Mouse (Mus musculus) megakaryocyte, adult 5-6 weeks (primary cell): Measurements from ENCODE around the gene C4b. TPM values are rescaled to one million over a fixed set of nuclear protein-coding genes. Genes with fewer than 3 reads are reported as not detected.
"Not testable (repeated sequence)": the region's sequence is repeated elsewhere in the genome, so short reads cannot be mapped to it uniquely, and the experiment has no call there.

Experiments
- ATAC-seq: 2 replicates; pipeline ENCODE4 v1.8.0; 2016; ENCODE audit warnings: mild to moderate bottlenecking, inconsistent platforms; ENCODE audit not compliant: poor library complexity, severe bottlenecking
- total RNA-seq, 2 experiments: library from RNA; stranded (forward) in 1 of 2; stranded (reverse) in 1 of 2; fragments of 153-499, 151-499 nt in 1 of 2; fragments of 221-1000, 200-1000 nt in 1 of 2; gene quantifications; 2 replicates each; pipeline versions ENCODE4 v1.2.3 to v1.2.4; 2015 to 2017

C4b gene
- total RNA-seq, 2 experiments from 2014 or later = 0.37 to 1.7 TPM

DNA sequence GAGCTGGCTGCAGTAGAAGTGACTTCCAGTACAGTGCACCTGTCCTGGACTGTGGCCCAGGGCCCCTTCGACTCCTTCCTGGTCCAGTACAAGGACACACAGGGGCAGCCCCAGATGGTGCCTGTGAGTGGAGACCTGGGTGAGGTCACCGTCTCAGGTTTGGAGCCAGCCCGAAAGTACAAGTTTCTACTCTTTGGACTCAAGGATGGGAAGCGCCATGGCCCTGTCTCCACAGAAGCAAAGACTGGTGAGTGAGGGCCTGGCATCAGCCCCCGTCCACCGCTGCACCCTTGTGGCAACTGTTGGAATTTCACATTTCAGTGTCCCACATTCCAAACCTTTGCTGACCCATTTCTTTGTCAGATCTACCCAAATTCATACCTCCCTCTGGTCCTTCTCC lies 30.7 kb downstream of the C4b start:
- 0 out of 2 replicates have a peak, but pooled peaks have one; percentile 52 for ATAC-seq

DNA sequence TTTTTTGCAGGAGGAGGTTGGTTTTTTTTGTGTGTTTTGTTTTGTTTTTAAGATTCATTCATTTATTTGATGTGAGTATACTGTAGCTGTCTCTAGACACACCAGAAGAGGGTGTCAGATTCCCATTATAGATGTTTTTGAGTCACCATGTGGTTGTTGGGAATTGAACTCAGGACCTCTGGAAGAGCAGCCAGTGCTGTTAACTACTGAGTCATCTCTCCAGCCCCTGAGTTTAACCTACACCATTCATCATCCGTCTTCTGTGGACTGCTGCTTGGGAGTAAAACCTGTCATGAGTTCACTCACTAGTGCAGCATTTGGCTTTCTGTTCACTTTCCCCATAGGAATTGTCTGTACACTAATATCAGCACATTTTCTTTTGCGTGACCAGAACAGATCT lies 37.2 kb downstream of the C4b start:
- ATAC-seq = not testable (repeated sequence)

DNA sequence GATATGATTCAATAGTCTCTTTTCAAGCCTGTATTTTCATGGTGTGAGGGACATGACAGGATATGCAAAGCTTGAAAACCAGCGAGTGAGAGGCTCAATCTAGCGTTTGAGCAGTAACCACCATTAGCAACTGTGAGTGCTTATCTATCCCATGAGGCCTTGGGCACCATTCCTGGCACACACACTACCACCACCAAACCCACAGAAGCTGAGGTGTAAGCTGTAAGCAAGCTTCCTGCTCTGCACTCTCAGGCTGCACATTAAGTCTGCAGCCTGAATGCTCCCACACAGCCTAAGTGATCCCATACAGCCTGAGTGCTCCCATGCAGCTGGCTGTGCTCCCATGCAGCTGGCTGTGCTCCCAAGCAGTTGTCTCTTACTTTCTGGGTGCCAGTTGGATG lies 43.0 kb downstream of the C4b start:
- ATAC-seq = no peak

DNA sequence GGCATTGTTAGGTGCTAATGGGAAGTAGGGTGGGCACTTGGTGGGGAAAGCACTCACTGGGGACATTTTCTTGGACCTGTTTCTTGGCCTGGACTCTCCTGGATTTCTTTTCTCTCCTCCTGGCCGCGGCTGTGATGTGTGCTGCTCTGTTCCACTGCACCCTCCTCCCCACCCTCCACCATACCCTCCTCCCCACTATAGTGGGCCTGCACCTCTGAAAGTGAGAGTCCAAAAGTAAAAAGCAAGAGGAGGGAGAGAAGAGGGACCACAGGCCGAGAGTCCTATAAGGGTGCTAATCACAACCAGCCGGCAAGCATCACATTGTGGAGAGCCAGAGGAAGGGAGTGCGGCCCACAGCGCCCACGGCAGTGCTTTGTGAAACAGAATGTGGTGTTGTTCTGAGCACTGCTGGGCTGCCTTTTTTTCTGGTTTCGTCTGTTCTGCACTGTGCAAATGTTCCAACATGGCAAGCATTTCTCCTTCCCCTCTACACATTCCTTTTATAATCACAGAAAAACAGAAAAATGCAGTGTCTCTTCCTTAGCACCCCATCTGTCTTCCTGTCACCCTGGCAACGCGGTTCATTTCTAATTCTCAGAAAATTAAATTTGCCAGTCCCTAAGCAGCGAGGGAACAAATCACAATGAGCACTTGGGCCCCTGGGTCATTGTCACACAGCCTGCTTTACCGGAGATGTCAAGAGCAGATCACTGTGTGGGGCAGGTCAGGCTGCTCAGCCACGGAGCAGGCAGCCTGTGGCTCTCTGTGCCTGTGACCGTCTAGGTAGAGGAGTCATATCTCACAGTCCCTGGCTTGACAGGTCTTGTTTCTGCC lies 43.9 kb downstream of the C4b start:
- no peak for ATAC-seq

DNA sequence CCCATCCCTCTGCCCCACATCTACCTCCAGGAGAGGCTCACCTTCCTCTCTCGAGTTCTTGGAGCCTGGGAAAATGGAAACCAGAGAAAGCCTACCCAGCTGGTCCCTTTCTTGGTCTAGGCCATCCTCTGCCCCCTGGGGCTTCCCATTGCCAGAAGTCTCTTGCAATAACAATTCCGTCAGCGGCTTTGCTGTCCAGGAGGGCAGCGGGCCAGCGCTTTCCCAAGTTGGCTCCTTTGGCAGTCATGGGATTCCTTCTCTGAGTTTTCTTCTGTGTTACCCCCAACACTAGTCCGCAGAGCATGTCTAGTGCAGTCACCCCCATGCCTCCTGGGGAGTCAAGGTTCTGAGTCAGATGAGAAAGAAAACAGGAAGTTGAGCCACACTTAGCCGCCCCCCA lies 50.8 kb downstream of the C4b start:
- ATAC-seq = no peak

DNA sequence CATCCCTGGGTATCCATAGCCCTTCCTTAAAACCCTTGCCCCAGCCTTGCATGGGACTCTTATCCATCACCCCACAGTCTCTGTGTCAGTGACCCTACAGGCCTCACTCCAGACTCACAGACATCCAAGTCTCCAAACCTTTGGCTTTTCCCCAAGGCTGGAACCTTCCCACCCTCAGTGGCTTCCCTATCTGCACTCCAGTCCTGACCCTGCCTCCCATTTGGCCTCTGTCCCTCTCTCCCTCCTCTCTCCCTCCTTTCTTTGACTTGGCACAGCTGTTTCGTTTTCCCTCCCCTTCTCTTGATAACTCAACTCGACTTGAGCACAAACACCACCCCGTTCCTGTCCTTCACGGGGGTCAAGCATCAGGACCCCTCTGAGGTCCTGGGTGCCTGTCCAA lies 53.2 kb downstream of the C4b start:
- no peak for ATAC-seq

DNA sequence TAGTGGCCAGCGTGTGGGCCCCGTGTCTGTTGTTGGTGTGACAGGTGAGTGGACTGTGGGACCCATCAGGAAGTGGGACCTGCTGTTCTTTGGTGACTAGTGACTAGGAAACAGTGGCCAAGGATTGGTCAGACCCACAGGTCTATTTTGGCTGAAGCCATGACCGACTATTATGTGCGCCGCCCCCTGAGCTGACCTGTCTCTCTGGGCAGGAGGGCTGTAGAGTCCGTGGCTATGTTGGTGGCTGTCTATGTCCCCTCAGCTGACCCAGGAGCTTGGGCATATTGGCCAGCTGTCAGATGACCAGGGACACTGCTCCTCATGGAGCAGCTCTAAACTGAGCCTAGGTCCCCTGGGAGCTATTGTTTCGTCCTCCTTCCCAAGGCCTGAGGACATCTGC lies 54.8 kb downstream of the C4b start:
- no peak for ATAC-seq

DNA sequence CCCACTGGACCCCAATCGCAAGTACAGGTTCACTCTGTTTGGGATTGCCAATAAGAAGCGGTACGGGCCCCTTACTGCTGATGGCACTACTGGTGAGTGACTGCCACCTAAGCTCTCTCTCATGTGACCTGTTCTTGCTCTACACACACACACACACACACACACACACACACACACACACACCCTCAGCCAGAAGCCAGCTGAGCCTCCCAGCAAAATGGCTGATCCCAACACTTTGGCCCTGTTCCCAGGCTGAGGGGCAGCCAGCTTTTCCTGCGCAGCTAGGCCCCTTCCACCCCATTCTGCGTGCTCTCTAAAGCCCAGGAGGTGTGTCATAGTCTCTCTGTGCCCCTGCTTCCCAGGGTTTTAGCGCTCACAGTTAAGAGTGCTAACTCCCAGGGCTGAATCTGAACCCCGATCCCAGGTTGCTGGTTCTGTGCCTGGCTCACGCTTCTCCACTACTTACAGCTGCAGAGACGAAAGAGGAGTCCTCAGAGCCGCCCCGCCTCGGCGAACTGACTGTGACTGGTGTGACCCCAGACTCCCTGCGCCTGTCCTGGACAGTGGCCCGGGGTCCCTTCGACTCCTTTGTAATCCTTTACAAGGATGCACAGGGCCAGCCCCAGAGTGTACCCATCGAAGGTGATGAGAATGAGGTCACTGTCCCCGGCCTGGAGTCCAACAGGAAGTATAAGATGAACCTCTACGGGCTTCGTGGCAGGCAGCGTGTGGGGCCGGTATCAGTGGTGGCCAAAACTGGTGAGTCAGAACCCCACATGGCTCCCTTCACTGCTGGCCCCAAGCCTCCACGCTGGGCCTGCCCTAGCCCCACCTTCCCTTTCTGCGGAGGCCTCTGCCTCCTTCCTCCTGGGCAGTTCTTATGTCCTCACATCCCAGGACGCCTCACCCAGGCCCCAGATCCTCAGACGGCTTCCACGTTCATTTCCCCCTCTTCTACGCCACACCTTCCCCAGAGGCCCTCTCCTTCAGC lies 58.3 kb downstream of the C4b start:
- ATAC-seq = peak; percentile 76

DNA sequence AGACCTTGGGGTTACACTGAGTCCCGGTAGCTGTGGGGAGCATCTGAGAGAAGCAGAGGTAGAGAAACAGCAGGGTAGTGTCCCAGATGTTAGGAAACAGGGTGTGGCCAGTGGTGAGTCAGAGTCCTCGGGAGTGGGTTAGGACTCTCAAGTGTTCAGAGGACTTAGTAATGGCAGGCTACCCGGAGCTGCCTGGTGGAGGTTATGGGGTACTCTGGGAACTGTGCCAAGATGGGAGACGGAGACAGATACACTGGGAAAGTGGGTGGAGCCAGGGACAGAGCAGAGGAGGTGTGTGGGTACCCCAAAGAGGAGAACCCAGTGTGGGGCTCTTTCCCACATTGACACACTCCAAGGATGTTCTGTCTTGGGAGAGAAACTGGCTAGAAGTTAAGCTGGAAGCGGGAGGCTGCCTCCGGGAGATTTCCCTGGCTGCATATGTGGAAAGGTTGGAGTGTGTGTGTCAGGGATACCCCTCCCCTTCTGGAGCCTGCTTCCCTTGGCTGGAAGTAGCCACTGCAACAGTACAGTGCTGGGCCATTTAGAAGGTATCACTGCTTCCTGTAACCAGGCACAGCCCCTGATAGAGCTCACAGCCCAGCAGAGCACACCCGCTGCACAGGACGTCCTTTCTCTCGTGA lies 59.3 kb downstream of the C4b start:
- ATAC-seq = no peak

DNA sequence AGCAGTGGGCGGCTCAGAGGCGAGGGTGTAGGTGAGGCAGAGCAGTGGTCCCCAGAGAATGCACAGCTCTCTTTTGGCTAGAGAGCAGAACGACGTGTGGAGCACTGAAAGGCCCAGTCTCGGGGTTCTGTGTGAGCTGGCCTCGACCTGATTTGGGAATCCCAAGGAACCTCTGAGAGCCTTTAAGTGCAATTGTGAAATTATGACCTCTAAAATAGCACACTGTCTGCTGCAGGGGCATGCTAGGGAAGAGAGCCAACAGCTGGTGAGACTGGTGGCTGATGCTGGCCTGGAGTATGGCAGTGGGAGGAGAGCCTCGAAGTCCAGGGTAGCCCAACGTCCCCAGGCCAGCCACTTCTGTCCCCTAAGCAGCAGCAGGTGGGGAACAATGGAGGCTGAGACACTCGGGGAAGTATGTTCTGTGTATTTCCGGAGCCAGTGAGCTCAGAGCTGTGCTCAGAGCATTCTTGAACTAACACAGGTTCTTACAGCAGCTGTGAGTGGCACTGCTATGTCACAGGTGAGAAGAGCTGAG lies 59.9 kb downstream of the C4b start:
- ATAC-seq = no peak

DNA sequence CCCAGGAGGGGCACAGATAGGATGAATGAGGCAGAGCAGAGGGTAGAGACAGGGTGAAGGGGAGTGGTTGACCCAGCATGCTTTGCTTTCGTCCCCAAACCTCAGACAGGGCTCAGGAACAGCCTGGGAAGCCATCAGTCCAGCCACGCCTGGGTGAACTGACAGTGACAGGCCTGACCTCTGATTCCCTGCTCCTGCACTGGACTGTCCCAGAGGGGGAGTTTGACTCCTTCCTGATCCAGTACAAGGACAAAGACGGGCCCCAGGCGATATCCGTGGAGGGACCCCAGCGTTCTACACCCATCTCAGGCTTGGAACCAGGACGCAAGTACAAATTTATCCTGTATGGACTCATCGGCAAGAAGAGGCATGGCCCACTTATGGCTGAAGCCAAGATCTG lies 60.5 kb downstream of the C4b start:
- no peak for ATAC-seq

DNA sequence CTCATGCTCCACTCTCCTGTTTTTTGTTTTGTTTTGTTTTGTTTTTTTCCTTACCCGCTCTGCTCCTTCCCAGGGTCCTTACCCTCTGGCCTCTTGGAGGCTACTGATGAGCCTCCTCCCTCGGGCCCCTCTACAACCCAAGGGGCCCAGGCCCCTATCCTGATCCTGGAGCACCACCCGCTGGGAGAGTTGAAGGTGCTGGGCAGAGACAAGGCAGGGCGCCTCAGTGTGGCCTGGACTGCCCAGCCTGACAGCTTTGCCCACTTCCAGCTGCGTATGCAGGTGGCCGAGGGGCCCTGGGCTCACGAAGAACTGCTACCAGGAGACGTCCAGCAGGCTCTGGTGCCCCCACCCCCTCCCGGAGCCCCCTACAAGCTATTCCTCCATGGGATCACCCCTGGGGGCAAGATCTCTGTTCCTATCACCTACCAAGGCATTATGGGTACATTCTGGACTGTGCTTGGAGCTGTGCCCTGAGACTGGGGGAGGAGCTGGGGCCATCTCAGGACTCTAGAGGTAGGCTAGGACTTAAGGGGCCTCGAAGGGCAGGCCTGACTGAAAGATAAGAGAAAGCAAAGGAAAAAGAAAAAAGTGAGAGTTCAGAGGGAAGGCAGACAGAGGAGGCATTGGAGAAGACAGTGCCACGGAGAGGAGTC lies 61.7 kb downstream of the C4b start:
- ATAC-seq = no peak

DNA sequence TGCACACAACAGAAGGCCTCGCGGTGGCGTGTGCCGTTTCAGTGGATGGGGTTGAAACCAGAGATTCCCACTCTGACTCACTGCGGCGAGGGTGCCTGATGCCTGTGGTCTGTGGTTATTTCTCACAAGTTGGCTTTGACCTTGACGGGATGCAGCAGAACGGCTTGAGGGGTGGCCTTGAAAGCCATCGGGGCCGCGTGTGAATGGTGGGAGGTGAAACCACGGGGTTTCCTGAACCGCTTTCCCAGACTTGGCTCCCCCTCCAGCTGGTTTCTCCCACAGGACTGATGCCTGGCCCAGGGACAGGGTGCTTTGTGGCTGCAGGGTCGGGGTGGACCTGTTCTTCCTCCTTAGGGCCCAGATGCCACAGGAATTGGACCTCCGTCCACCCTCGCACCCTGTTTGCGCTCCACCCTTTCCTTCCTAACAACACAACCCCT lies 62.5 kb downstream of the C4b start:
- peak; percentile 23 for ATAC-seq

DNA sequence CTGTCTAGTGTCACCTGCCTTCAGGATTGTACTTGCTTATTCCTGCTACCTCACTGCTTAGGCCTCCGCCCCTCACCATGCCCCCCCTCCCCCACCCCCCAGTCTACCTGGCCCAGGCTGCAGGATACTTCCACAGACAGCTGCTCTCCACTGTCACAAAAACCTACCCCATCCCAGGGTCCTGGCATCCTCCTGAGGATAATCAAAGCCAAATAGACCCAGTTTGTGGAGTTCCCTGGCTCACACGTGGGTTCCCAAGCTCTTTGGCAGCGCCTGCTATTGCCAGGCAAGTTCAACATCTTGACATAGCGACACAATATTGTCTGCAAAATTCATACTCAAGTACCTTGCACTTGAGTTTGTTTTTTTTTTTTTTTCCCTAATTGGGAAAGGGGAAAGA lies 63.1 kb downstream of the C4b start:
- no peak for ATAC-seq

DNA sequence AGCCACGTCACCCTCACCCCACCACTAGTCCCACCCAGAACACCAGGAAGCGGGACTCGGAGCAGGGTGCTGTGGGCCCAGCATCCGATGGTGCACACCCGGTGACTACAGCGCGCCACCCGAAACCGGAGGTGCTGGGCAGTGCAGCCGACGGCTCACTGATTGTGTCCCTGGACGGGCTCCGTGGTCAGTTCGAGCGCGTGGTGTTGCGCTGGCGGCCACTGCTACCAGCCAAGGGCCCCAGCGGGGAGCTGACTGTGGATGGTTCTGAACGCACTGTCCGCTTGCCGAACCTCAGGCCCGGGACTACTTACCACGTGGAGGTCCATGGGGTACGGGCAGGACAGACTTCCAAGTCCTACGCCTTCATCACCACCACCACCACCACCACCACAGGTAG lies 63.5 kb downstream of the C4b start:
- no peak for ATAC-seq

Other genes starting within 250 kb of the C4b start
- gene Btnl6, start 226.5 kb downstream of the C4b start, total RNA-seq (2015) = not detected in 2 replicates
- not detected in 2 replicates for gene Btnl6, start 226.5 kb downstream of the C4b start, total RNA-seq (2017)
- 0.11 TPM in 1 of 2 replicates, not detected in the other for gene Notch4, start 179.6 kb downstream of the C4b start, total RNA-seq (2015)
- gene Notch4, start 179.6 kb downstream of the C4b start, total RNA-seq (2017) = 0.12 and 0.15 TPM in 2 replicates
- 243 and 248 TPM in 2 replicates for gene Gpsm3, start 154.1 kb downstream of the C4b start, total RNA-seq (2015)
- gene Gpsm3, start 154.1 kb downstream of the C4b start, total RNA-seq (2017) = 75.7 and 109 TPM in 2 replicates
- gene Pbx2, start 152.6 kb downstream of the C4b start, total RNA-seq (2015) = 18.3 and 26.6 TPM in 2 replicates
- 29.3 and 32.7 TPM in 2 replicates for gene Pbx2, start 152.6 kb downstream of the C4b start, total RNA-seq (2017)
- 1.8 and 4.8 TPM in 2 replicates for gene Ager, start 146.0 kb downstream of the C4b start, total RNA-seq (2015)
- 1.6 and 2.4 TPM in 2 replicates for gene Ager, start 146.0 kb downstream of the C4b start, total RNA-seq (2017)
- gene Rnf5, start 140.2 kb downstream of the C4b start, total RNA-seq (2015) = 44.7 and 59.5 TPM in 2 replicates
- gene Rnf5, start 140.2 kb downstream of the C4b start, total RNA-seq (2017) = 8.9 and 11.9 TPM in 2 replicates
- gene Agpat1, start 139.6 kb downstream of the C4b start, total RNA-seq (2015) = 29.0 and 36.5 TPM in 2 replicates
- gene Agpat1, start 139.6 kb downstream of the C4b start, total RNA-seq (2017) = 24.2 and 24.5 TPM in 2 replicates
- gene Egfl8, start 127.9 kb downstream of the C4b start, total RNA-seq (2015) = 0.82 and 0.91 TPM in 2 replicates
- 0.57 and 5.0 TPM in 2 replicates for gene Egfl8, start 127.9 kb downstream of the C4b start, total RNA-seq (2017)
- 37.0 and 41.4 TPM in 2 replicates for gene Ppt2, start 115.4 kb downstream of the C4b start, total RNA-seq (2015)
- 25.6 and 26.8 TPM in 2 replicates for gene Ppt2, start 115.4 kb downstream of the C4b start, total RNA-seq (2017)
- 0.22 and 0.73 TPM in 2 replicates for gene Prrt1, start 114.3 kb downstream of the C4b start, total RNA-seq (2015)
- gene Prrt1, start 114.3 kb downstream of the C4b start, total RNA-seq (2017) = 0.22 TPM in 1 of 2 replicates, not detected in the other
- gene Fkbpl, start 99.1 kb downstream of the C4b start, total RNA-seq (2015) = 4.0 and 4.2 TPM in 2 replicates
- 40.5 and 41.6 TPM in 2 replicates for gene Fkbpl, start 99.1 kb downstream of the C4b start, total RNA-seq (2017)
- 31.9 and 32.4 TPM in 2 replicates for gene Atf6b, start 96.7 kb downstream of the C4b start, total RNA-seq (2015)
- 25.4 and 32.2 TPM in 2 replicates for gene Atf6b, start 96.7 kb downstream of the C4b start, total RNA-seq (2017)
- 0.02 and 0.04 TPM in 2 replicates for gene Tnxb, start 73.3 kb downstream of the C4b start, total RNA-seq (2015)
- under 0.01 and 0.08 TPM in 2 replicates for gene Tnxb, start 73.3 kb downstream of the C4b start, total RNA-seq (2017)
- not detected in 2 replicates for gene Cyp21a1, start 60.7 kb upstream of the C4b start, total RNA-seq (2015)
- gene Cyp21a1, start 60.7 kb upstream of the C4b start, total RNA-seq (2017) = not detected in 2 replicates
- gene Stk19, start 93.1 kb upstream of the C4b start, total RNA-seq (2015) = 17.5 and 21.8 TPM in 2 replicates
- gene Stk19, start 93.1 kb upstream of the C4b start, total RNA-seq (2017) = 24.7 and 33.7 TPM in 2 replicates
- 22.4 and 28.5 TPM in 2 replicates for gene Dxo, start 93.1 kb upstream of the C4b start, total RNA-seq (2015)
- 17.7 and 24.6 TPM in 2 replicates for gene Dxo, start 93.1 kb upstream of the C4b start, total RNA-seq (2017)
- 13.3 and 17.1 TPM in 2 replicates for gene Skiv2l, start 106.3 kb upstream of the C4b start, total RNA-seq (2015)
- 34.8 and 43.5 TPM in 2 replicates for gene Skiv2l, start 106.3 kb upstream of the C4b start, total RNA-seq (2017)
- 35.4 and 45.1 TPM in 2 replicates for gene Nelfe, start 106.5 kb upstream of the C4b start, total RNA-seq (2015)
- 25.1 and 26.2 TPM in 2 replicates for gene Nelfe, start 106.5 kb upstream of the C4b start, total RNA-seq (2017)
- 2.3 and 7.1 TPM in 2 replicates for gene Cfb, start 118.6 kb upstream of the C4b start, total RNA-seq (2015)
- 1.7 and 3.4 TPM in 2 replicates for gene Cfb, start 118.6 kb upstream of the C4b start, total RNA-seq (2017)
- 0.78 and 1.1 TPM in 2 replicates for gene Zbtb12, start 135.6 kb upstream of the C4b start, total RNA-seq (2015)
- gene Zbtb12, start 135.6 kb upstream of the C4b start, total RNA-seq (2017) = 0.98 and 1.0 TPM in 2 replicates
- gene Gm20547, start 138.2 kb upstream of the C4b start, total RNA-seq (2015) = not detected in 2 replicates
- 0.41 TPM in 1 of 2 replicates, not detected in the other for gene Gm20547, start 138.2 kb upstream of the C4b start, total RNA-seq (2017)
- gene C2, start 154.4 kb upstream of the C4b start, total RNA-seq (2015) = 1.0 and 1.3 TPM in 2 replicates
- 0.22 TPM in 1 of 2 replicates, not detected in the other for gene C2, start 154.4 kb upstream of the C4b start, total RNA-seq (2017)
- gene Ehmt2, start 154.6 kb upstream of the C4b start, total RNA-seq (2015) = 66.5 and 68.9 TPM in 2 replicates
- 75.4 and 75.7 TPM in 2 replicates for gene Ehmt2, start 154.6 kb upstream of the C4b start, total RNA-seq (2017)
- 0.33 TPM in 1 of 2 replicates, not detected in the other for gene Slc44a4, start 170.6 kb upstream of the C4b start, total RNA-seq (2015)
- gene Slc44a4, start 170.6 kb upstream of the C4b start, total RNA-seq (2017) = 0.12 TPM in 1 of 2 replicates, not detected in the other
- gene Neu1, start 187.4 kb upstream of the C4b start, total RNA-seq (2015) = 18.1 and 22.9 TPM in 2 replicates
- 23.4 and 23.7 TPM in 2 replicates for gene Neu1, start 187.4 kb upstream of the C4b start, total RNA-seq (2017)
- gene Hspa1b, start 215.4 kb upstream of the C4b start, total RNA-seq (2015) = 14.9 and 22.6 TPM in 2 replicates
- 23.0 and 30.6 TPM in 2 replicates for gene Hspa1b, start 215.4 kb upstream of the C4b start, total RNA-seq (2017)
- gene Gm20481, start 226.0 kb upstream of the C4b start, total RNA-seq (2015) = not detected in 2 replicates
- not detected in 2 replicates for gene Gm20481, start 226.0 kb upstream of the C4b start, total RNA-seq (2017)
- gene Hspa1a, start 228.3 kb upstream of the C4b start, total RNA-seq (2015) = 10.8 and 12.4 TPM in 2 replicates
- 29.2 and 32.0 TPM in 2 replicates for gene Hspa1a, start 228.3 kb upstream of the C4b start, total RNA-seq (2017)
- not detected in 2 replicates for gene Hspa1l, start 228.8 kb upstream of the C4b start, total RNA-seq (2015)
- gene Hspa1l, start 228.8 kb upstream of the C4b start, total RNA-seq (2017) = 0.22 TPM in 1 of 2 replicates, not detected in the other
- gene Lsm2, start 238.0 kb upstream of the C4b start, total RNA-seq (2015) = 85.8 and 141 TPM in 2 replicates
- gene Lsm2, start 238.0 kb upstream of the C4b start, total RNA-seq (2017) = 13.2 and 31.2 TPM in 2 replicates